Mouse (Mus musculus): ENCODE data around the gene Olfr1049.

DNA sequence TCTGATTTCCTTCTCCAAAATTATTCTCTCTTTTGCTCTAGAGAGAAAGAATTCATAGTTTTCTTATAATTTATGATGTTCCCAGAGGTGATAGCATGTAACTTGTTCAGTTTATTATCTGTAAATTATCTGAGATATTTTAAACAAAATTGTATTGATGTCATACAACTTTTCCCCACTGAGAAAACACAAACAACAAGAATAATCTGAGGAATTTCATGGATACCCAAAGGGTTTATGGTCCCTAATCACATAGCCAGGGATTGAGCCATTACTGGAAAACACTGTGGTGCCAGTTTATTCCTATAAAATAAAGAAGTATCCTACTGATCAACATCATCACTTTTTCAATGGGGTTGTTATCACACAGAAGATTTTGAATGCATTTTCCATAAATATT lies 17.9 kb downstream of the Olfr1049 start, which contains the start of gene Olfr1048:
- TF ChIP-seq CTCF (IDR thresholded peaks at IDR 0.05; ENCODE audit: extremely low read depth, insufficient read depth, low read length) (no peak), POLR2A (IDR thresholded peaks at IDR 0.05; ENCODE audit: extremely low read depth, insufficient read depth, low read length) (no peak)

All from cortical plate, adult 2 months (tissue).